Mouse (Mus musculus) cerebellum, adult 2 months (tissue): ENCODE results near the gene Psd.

Experiments used
- CTCF ChIP-seq: fragments of 200-500 bp; IDR thresholded peaks from 2 replicates; pipeline ENCODE4 v1.5.1; 2011; ENCODE audit warnings: low read depth, mild to moderate bottlenecking, control low read depth, low read length, moderate library complexity, borderline replicate concordance; ENCODE audit not compliant: insufficient read depth
- POLR2A ChIP-seq: fragments of 200-500 bp; IDR thresholded peaks from 2 replicates; pipeline ENCODE4 v1.6.1; 2011; ENCODE audit warnings: low read length, control low read depth, borderline replicate concordance; ENCODE audit not compliant: insufficient read depth

GRCm38 (mm10) chr19:46309651-46310305 lies 17.2 kb downstream of the Psd start:
- TF ChIP-seq CTCF (no peak), POLR2A (no peak)
